Mouse (Mus musculus) hindbrain, embryonic 14.5 days (tissue): ENCODE measurements around the gene Hmga1. TPM values are rescaled to one million over a fixed set of nuclear protein-coding genes. Genes with fewer than 3 reads are reported as not detected.

Experiments
- ATAC-seq: fragments of 200-750 bp; cut with Nextera tagmentation; 2 replicates; pipeline ENCODE4 v1.8.0; 2017; ENCODE audit warnings: moderate number of reproducible peaks, mild to moderate bottlenecking, moderate TSS enrichment, moderate library complexity; ENCODE audit not compliant: low FRiP score
- DNase-seq: peaks from one replicate; pipeline ENCODE4 v3.0.0-alpha.2; 2015; ENCODE audit warnings: low spot score
- H3K27ac ChIP-seq: fragments of 300-500 bp; sonication (generic); 2 replicates; pipeline ENCODE4 v1.5.1; 2014; ENCODE audit warnings: mild to moderate bottlenecking, moderate library complexity
- H3K27me3 ChIP-seq: fragments of 300-500 bp; sonication (generic); 2 replicates; pipeline ENCODE4 v1.6.1; 2014; ENCODE audit warnings: mild to moderate bottlenecking, low read length, mixed read lengths; ENCODE audit not compliant: control insufficient read depth, insufficient read depth
- H3K36me3 ChIP-seq: fragments of 300-500 bp; sonication (generic); replicated peaks from 2 replicates; pipeline ENCODE4 v1.6.1; 2014; ENCODE audit not compliant: control insufficient read depth, insufficient read depth
- H3K4me1 ChIP-seq: fragments of 300-500 bp; sonication (generic); replicated peaks from 2 replicates; pipeline ENCODE4 v1.6.1; 2014; ENCODE audit warnings: antibody characterized with exemption, low read length, mixed read lengths; ENCODE audit not compliant: control insufficient read depth, insufficient read depth
- H3K4me2 ChIP-seq: fragments of 300-500 bp; sonication (generic); replicated peaks from 2 replicates; pipeline ENCODE4 v1.6.1; 2014; ENCODE audit warnings: mild to moderate bottlenecking, moderate library complexity
- H3K4me3 ChIP-seq: fragments of 300-500 bp; sonication (generic); replicated peaks from 2 replicates; pipeline ENCODE4 v1.5.1; 2014; ENCODE audit warnings: mild to moderate bottlenecking, low read length
- H3K9ac ChIP-seq: fragments of 300-500 bp; sonication (generic); 2 replicates; pipeline ENCODE4 v1.6.1; 2014
- H3K9me3 ChIP-seq: fragments of 300-500 bp; sonication (generic); 2 replicates; pipeline ENCODE4 v1.6.1; 2016; ENCODE audit warnings: low read length; ENCODE audit not compliant: control insufficient read depth
- WGBS: fragments of 180-500 bp; shearing (Covaris S2); extraction: QIAGEN DNeasy Blood & Tissue Kit; methylation state at CpG from one replicate; pipeline ENCODE4 v1.1.7; 2014; 5-methylcytosine and 5-hydroxymethylcytosine counted together
- polyA plus RNA-seq: library from polyadenylated mRNA; unstranded; fragments of >200 nt; fragmentation: Nextera tagmentation; extraction: Ambion mirVana; gene quantifications from 2 replicates; pipeline ENCODE4 v1.2.1, GENCODE M21; 2014

The Hmga1 gene
- polyA plus RNA-seq, 1 experiment from 2014 or later = 136 TPM

GRCm38 (mm10) chr17:27591826-27592564 is 35.7 kb downstream of the Hmga1 start:
- H3K36me3 ChIP-seq = peaks cover 76% of the 10 kb centered on the region
- no peak overlapping the region for H3K9ac ChIP-seq
- DNase-seq (no peak), ATAC-seq (no peak)
- H3K4me1 ChIP-seq = no peaks in the 10 kb centered on the region
- no peak overlapping the region for H3K27ac ChIP-seq
- H3K4me2 ChIP-seq = no peak overlapping the region
- H3K4me3 ChIP-seq = no peak overlapping the region
- H3K27me3 ChIP-seq = no peaks in the 10 kb centered on the region
- 91% methylated on average over 12 of the region's 12 CpGs for WGBS
- no peaks in the 10 kb centered on the region for H3K9me3 ChIP-seq

- Histone ChIP-seq H3K9ac (no peak overlapping the region), H3K36me3 (peaks cover 73% of the 10 kb centered on the region), H3K4me2 (no peak overlapping the region), H3K9me3 (no peaks in the 10 kb centered on the region), H3K27ac (no peak overlapping the region), H3K27me3 (no peaks in the 10 kb centered on the region), H3K4me3 (no peak overlapping the region), H3K4me1 (no peaks in the 10 kb centered on the region)
- WGBS = 97% methylated on average over 7 of the region's 7 CpGs
- no peak for DNase-seq
- ATAC-seq = no peak
Measured at GRCm38 (mm10) chr17:27592565-27592910, 36.2 kb downstream of the Hmga1 start.

GRCm38 (mm10) chr17:27595659-27596375 is 39.5 kb downstream of the Hmga1 start:
- no peak for DNase-seq
- 84% methylated on average over 15 of the region's 15 CpGs for WGBS
- ATAC-seq = no peak
- Histone ChIP-seq H3K36me3 (peaks cover 57% of the 10 kb centered on the region), H3K4me1 (0 out of 2 replicates have a peak, but pooled peaks cover 8% of the 10 kb centered on the region), H3K27me3 (no peaks in the 10 kb centered on the region), H3K4me2 (no peak overlapping the region), H3K9ac (no peak overlapping the region), H3K9me3 (no peaks in the 10 kb centered on the region), H3K27ac (no peak overlapping the region), H3K4me3 (no peak overlapping the region)

- Histone ChIP-seq H3K9ac (no peak overlapping the region), H3K27me3 (no peaks in the 10 kb centered on the region), H3K4me1 (0 out of 2 replicates have a peak, but pooled peaks cover 9% of the 10 kb centered on the region), H3K27ac (no peak overlapping the region), H3K9me3 (no peaks in the 10 kb centered on the region), H3K4me2 (no peak overlapping the region), H3K4me3 (no peak overlapping the region), H3K36me3 (peaks cover 49% of the 10 kb centered on the region)
- DNase-seq (no peak), ATAC-seq (no peak)
- 89% methylated on average over 21 of the region's 21 CpGs for WGBS
Measured at GRCm38 (mm10) chr17:27596376-27597190, 40.3 kb downstream of the Hmga1 start.

- Histone ChIP-seq H3K4me1 (peaks cover 30% of the 10 kb centered on the region), H3K9ac (no peak overlapping the region), H3K4me3 (no peak overlapping the region), H3K9me3 (no peaks in the 10 kb centered on the region), H3K27me3 (no peaks in the 10 kb centered on the region), H3K36me3 (peaks cover 14% of the 10 kb centered on the region), H3K27ac (no peak overlapping the region), H3K4me2 (no peak overlapping the region)
- DNase-seq (no peak), ATAC-seq (no peak)
- WGBS = 88% methylated on average over 3 of the region's 3 CpGs
Measured at GRCm38 (mm10) chr17:27600286-27600685, 44.0 kb downstream of the Hmga1 start.

GRCm38 (mm10) chr17:27600869-27601268 is 44.6 kb downstream of the Hmga1 start:
- Histone ChIP-seq H3K4me2 (no peak overlapping the region), H3K27me3 (no peaks in the 10 kb centered on the region), H3K9ac (no peak overlapping the region), H3K27ac (no peak overlapping the region), H3K4me3 (no peak overlapping the region), H3K4me1 (peaks cover 30% of the 10 kb centered on the region), H3K9me3 (no peaks in the 10 kb centered on the region), H3K36me3 (peaks cover 8% of the 10 kb centered on the region)
- DNase-seq (no peak), ATAC-seq (no peak)
- WGBS = 63% methylated on average over 5 of the region's 5 CpGs

GRCm38 (mm10) chr17:27603036-27603435 is 46.7 kb downstream of the Hmga1 start:
- Histone ChIP-seq H3K4me2 (no peak overlapping the region), H3K4me1 (peaks cover 30% of the 10 kb centered on the region), H3K4me3 (no peak overlapping the region), H3K27ac (no peak overlapping the region), H3K9ac (no peak overlapping the region), H3K36me3 (peaks cover under 1% of the 10 kb centered on the region), H3K27me3 (no peaks in the 10 kb centered on the region), H3K9me3 (no peaks in the 10 kb centered on the region)
- DNase-seq = no peak
- ATAC-seq = no peak
- 79% methylated on average over 2 of the region's 2 CpGs for WGBS

- Histone ChIP-seq H3K27ac (no peak overlapping the region), H3K4me2 (no peak overlapping the region), H3K4me3 (no peak overlapping the region), H3K36me3 (peaks cover 5% of the 10 kb centered on the region), H3K4me1 (peaks cover 25% of the 10 kb centered on the region), H3K9ac (no peak overlapping the region), H3K9me3 (no peaks in the 10 kb centered on the region), H3K27me3 (no peaks in the 10 kb centered on the region)
- ATAC-seq (no peak), DNase-seq (no peak)
- 77% methylated on average over 21 of the region's 21 CpGs for WGBS
Measured at GRCm38 (mm10) chr17:27603522-27604234, 47.4 kb downstream of the Hmga1 start.

GRCm38 (mm10) chr17:27609576-27609975 is 53.3 kb downstream of the Hmga1 start:
- WGBS = 89% methylated on average over 7 of the region's 7 CpGs
- no peak overlapping the region for H3K4me2 ChIP-seq
- ATAC-seq (no peak), DNase-seq (no peak)
- no peak overlapping the region for H3K9ac ChIP-seq
- no peaks in the 10 kb centered on the region for H3K27me3 ChIP-seq
- no peak overlapping the region for H3K27ac ChIP-seq
- no peak overlapping the region for H3K4me3 ChIP-seq
- H3K4me1 ChIP-seq = peaks cover 16% of the 10 kb centered on the region
- H3K36me3 ChIP-seq = peaks cover 5% of the 10 kb centered on the region
- H3K9me3 ChIP-seq = no peaks in the 10 kb centered on the region
